Mouse (Mus musculus) midbrain, embryonic 10.5 days (tissue): ENCODE data around the gene Atxn7l1. TPM values are rescaled to one million over a fixed set of nuclear protein-coding genes. Genes with fewer than 3 reads are reported as not detected.

ENCODE experiments used
- DNase-seq: peaks from one replicate; pipeline ENCODE4 v3.0.0-alpha.2; 2017; ENCODE audit warnings: low spot score
- H3K27ac ChIP-seq: fragments of 300-500 bp; sonication (generic); replicated peaks from 2 replicates; pipeline ENCODE4 v1.5.1; 2016; ENCODE audit warnings: mild to moderate bottlenecking
- H3K27me3 ChIP-seq: fragments of 300-500 bp; sonication (generic); 2 replicates; pipeline ENCODE4 v1.6.1; 2016; ENCODE audit warnings: low read depth, mild to moderate bottlenecking; ENCODE audit not compliant: poor library complexity, severe bottlenecking
- H3K36me3 ChIP-seq: fragments of 300-500 bp; sonication (generic); 2 replicates; pipeline ENCODE4 v1.6.1; 2016; ENCODE audit warnings: mild to moderate bottlenecking, moderate library complexity
- H3K4me1 ChIP-seq: fragments of 300-500 bp; sonication (generic); 2 replicates; pipeline ENCODE4 v1.6.1; 2016
- H3K4me3 ChIP-seq: fragments of 300-500 bp; sonication (generic); 2 replicates; pipeline ENCODE4 v1.5.1; 2016; ENCODE audit warnings: mild to moderate bottlenecking, moderate library complexity
- H3K9me3 ChIP-seq: fragments of 300-500 bp; sonication (generic); replicated peaks from 2 replicates; pipeline ENCODE4 v1.6.1; 2016; ENCODE audit warnings: mild to moderate bottlenecking
- WGBS: fragments of 180-500 bp; shearing (Covaris S2); methylation state at CpG from one replicate; pipeline ENCODE4 v1.1.7; 2016; 5-methylcytosine and 5-hydroxymethylcytosine counted together
- polyA plus RNA-seq: library from polyadenylated mRNA; unstranded; fragments of >200 nt; fragmentation: Nextera tagmentation; extraction: Ambion mirVana; gene quantifications from 2 replicates; pipeline ENCODE4 v1.2.1, GENCODE M21; 2016

Atxn7l1 gene
- polyA plus RNA-seq, 1 experiment from 2014 or later, result 10.0 TPM

DNA sequence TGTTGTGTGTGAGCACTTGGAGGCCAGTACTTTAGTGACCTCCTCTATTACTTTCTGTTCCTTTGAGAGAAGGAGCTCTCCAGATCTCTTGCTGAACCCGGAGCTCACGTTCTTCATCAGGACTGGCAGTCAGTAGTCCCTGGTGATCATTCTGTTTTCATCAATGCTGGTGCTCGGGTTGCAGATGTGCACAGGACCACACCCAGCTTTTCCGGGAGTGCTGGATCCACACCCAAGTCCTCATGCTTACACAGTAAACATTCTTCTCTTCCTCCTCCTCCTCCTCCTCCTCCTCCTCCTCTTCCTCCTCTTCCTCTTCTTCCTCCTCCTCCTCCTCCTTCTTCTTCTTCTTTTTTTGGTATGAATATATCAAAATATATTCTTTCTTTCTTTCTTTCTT, 205.2 kb downstream of the Atxn7l1 start:
- no peak overlapping the region for H3K27ac ChIP-seq
- 82% methylated on average over 4 of the region's 4 CpGs for WGBS
- no peaks in the 10 kb centered on the region for H3K9me3 ChIP-seq
- H3K27me3 ChIP-seq, result no peaks in the 10 kb centered on the region
- H3K4me3 ChIP-seq, result no peak overlapping the region
- H3K36me3 ChIP-seq, result no peaks in the 10 kb centered on the region
- H3K4me1 ChIP-seq, result no peaks in the 10 kb centered on the region
- DNase-seq, result no peak

DNA sequence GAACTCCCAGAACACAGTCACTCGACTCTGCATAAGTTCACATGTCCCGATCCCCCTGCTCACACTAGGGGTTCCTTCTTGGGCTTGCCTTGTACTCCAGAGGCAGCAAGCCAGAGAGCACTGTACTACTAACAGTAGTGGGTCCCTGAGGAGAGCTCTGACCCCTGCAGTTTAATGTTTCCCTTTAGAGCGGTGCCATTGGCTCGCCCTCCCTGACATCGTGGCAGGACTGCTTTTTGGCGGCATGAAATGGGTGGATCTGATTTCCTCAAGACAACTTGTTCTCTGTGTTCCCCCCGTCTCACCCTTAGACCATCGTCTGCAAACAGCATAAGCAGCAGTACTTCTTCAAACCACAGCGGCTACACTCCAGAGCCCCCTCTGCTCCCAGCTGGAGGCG, 210.9 kb downstream of the Atxn7l1 start:
- no peaks in the 10 kb centered on the region for H3K27me3 ChIP-seq
- DNase-seq, result no peak
- H3K27ac ChIP-seq, result no peak overlapping the region
- H3K4me1 ChIP-seq, result no peaks in the 10 kb centered on the region
- no peaks in the 10 kb centered on the region for H3K9me3 ChIP-seq
- H3K36me3 ChIP-seq, result peaks cover 7% of the 10 kb centered on the region; the same call in 1 of the 2 replicates
- 93% methylated on average over 10 of the region's 10 CpGs for WGBS
- H3K4me3 ChIP-seq, result no peak overlapping the region

DNA sequence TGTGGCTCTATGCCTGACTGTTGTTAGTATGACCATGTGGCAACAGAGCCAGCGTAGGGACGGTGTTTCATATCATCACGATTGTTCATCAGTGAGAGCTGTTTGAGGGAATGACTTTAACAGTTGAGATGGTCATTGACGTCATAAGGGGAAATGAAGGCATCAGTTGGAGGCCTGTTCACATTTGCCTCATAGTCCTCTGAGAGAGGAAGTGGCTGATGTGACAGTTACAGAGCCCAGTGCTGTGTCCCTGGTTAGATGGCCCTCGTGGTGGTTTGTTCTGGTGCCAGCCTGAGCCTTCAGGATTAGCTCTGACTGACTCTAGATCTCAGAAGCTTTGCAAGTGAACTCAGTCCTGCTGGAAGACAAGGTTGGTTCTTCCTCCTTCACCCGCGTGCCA, 211.7 kb downstream of the Atxn7l1 start:
- DNase-seq, result no peak
- Histone ChIP-seq H3K4me1 (no peaks in the 10 kb centered on the region), H3K4me3 (no peak overlapping the region), H3K27ac (no peak overlapping the region), H3K36me3 (peaks cover 7% of the 10 kb centered on the region; the same call in 1 of the 2 replicates), H3K27me3 (no peaks in the 10 kb centered on the region), H3K9me3 (no peaks in the 10 kb centered on the region)
- 92% methylated on average over 7 of the region's 7 CpGs for WGBS

DNA sequence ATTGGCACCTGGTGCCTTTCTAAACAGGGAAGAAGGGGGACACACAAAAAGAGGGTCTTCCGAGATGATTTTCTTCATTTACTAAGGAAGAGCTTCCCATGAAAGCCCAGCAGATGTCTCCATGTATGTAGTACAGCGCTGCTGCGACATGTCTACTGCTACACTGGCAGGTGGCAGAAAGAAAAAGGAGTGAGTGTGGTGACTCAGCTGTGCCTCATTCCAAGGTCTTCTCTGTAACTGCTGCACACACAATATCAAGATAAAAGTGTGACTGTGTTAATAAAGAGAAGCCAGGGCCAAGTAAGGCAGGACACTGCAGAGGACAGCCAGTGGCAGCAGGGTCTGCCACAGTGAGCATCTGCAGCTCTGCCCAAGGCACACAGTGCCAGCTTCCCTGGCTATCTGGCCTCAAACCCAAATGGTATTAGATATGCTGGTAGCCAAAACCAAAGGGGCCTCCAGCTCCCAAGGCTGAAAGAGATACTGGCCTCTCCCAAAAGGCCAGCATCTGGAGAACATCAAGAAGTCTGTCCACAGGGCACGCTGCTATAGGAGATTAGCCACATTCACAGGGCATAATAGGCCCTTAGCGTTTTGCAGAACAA, 212.5 kb downstream of the Atxn7l1 start:
- no peak overlapping the region for H3K4me3 ChIP-seq
- peaks cover 7% of the 10 kb centered on the region; the same call in 1 of the 2 replicates for H3K36me3 ChIP-seq
- no peaks in the 10 kb centered on the region for H3K4me1 ChIP-seq
- WGBS, result 93% methylated on average over 5 of the region's 5 CpGs
- H3K27me3 ChIP-seq, result no peaks in the 10 kb centered on the region
- H3K9me3 ChIP-seq, result no peaks in the 10 kb centered on the region
- no peak for DNase-seq
- H3K27ac ChIP-seq, result no peak overlapping the region

DNA sequence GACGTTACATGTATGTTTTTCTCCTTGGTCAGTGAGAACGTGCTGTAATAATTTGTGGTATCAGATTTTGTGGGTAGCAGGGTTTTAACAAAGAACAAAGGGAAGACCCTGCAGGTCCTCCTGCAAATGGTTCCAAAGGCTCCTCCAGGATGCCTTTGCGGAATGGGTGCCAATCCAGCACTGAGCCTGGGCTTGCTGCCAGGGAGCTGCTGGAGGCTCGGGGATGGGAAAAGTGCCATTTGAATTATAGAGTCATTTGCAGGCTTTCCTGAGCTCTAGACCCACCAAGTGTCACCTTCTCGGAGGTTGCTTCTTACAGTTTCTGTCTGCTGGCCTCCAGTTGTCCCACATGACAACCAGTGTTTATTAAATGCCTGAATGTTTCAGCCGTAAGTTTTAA, 213.2 kb downstream of the Atxn7l1 start:
- Histone ChIP-seq H3K27me3 (no peaks in the 10 kb centered on the region), H3K9me3 (no peaks in the 10 kb centered on the region), H3K36me3 (peaks cover 7% of the 10 kb centered on the region; the same call in 1 of the 2 replicates), H3K4me3 (no peak overlapping the region), H3K27ac (no peak overlapping the region), H3K4me1 (no peaks in the 10 kb centered on the region)
- WGBS, result 91% methylated on average over 6 of the region's 6 CpGs
- DNase-seq, result no peak

DNA sequence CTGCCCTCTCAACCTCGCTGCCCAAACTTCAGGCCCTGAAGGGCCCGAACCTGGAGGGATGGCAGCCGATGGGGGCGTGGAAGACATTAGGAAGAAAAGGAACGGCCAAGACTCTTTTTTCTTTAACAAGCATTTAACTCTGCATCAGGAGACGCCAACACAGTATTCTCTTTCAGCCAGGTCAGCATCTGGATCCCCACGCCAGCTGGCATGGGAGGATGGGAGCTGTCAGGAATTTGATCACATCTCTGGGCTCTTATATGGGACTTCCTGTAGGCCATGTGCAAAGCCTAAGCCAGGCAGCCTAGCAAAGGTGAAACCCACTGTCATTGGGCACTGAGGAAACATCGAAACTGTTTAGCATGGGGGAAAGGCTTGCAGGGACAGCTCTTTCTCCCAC, 217.0 kb downstream of the Atxn7l1 start:
- DNase-seq, result no peak
- Histone ChIP-seq H3K4me3 (no peak overlapping the region), H3K9me3 (no peaks in the 10 kb centered on the region), H3K4me1 (no peaks in the 10 kb centered on the region), H3K27me3 (no peaks in the 10 kb centered on the region), H3K36me3 (peaks cover 6% of the 10 kb centered on the region; the same call in 1 of the 2 replicates), H3K27ac (no peak overlapping the region)
- 88% methylated on average over 8 of the region's 8 CpGs for WGBS

DNA sequence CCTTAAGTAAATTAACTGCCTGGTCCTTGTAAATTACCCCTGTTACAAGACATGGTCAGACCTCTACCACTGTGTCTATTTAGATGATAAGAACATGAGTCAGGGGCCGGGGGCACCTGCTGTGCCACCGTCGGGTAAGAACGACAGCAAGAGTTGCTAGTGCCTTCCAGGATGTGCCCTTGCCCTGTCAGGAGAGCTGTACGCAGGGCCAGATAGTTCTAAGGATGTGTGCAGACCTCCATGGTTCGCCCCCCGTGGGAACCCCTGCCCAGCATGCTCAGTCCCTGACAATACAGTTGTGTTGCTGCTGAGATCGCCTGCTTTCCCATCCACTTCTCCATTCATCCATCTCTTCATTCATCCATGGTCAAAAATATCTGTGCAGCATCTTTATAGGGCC, 217.6 kb downstream of the Atxn7l1 start:
- WGBS, result 88% methylated on average over 8 of the region's 8 CpGs
- no peak overlapping the region for H3K27ac ChIP-seq
- no peaks in the 10 kb centered on the region for H3K27me3 ChIP-seq
- no peak overlapping the region for H3K4me3 ChIP-seq
- H3K9me3 ChIP-seq, result no peaks in the 10 kb centered on the region
- no peak for DNase-seq
- no peaks in the 10 kb centered on the region for H3K4me1 ChIP-seq
- 0 out of 2 replicates have a peak, but pooled peaks cover 4% of the 10 kb centered on the region for H3K36me3 ChIP-seq

DNA sequence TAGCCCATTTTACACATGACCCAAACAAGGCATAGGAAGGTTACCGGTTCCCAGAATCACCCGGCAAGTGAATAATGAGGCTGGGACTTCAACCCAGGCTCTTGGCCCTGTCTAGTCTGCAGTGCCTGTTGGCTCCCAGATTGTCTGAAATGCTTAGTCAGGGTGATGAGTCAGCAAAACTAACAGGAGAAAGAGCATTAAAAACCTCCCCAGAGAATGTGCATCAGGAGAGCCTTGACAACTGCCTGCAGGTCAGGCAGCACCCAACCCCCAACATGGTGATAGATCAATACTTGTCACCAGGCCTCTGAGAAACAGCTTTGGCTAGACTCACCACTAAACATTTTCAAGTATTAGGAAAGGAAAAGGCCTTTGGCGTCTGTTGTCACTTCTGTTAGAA, 222.1 kb downstream of the Atxn7l1 start:
- Histone ChIP-seq H3K4me1 (no peaks in the 10 kb centered on the region), H3K9me3 (no peaks in the 10 kb centered on the region), H3K27me3 (no peaks in the 10 kb centered on the region), H3K36me3 (0 out of 2 replicates have a peak, but pooled peaks cover 4% of the 10 kb centered on the region), H3K27ac (no peak overlapping the region), H3K4me3 (no peak overlapping the region)
- WGBS, result 87% methylated on average over 3 of the region's 3 CpGs
- no peak for DNase-seq

DNA sequence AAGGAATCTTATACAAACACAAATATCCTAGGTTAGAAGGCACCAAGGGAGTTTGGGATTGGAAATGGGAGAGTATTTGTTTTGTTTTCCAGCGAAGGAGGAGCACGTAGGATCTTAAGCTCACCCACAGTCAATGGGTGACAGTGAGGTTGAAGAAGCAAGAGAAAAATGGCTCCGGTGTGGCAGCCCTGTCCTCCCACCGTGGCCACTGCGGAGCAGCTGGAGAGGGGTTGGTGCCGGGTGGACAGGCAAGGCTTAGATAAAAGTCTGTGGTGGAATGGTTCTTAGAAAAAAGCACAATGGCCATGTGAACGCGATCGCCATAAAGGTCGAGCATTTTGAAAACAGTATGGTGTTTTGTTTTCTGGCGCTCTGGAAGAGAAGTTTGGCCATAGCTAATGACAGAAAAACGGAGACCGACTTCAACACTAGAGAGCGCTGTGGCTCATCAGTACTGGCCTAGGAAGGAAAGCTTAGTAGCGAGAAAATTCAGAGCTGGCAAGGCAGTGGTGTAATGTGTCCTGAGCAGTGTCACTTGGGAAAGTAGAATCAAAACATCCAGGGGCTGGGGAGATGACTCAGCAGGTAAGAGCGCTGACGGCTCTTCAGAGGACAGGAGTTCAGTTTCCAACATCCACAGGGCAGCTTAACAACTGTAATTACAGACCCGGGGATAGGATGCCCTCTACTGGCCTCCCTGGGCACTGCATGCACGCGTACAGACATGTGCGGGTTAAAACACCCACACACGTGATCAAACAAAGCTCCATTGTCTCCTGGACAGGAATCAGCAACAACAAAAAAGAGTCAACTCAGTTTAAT, 232.3 kb downstream of the Atxn7l1 start:
- peaks cover 16% of the 10 kb centered on the region for H3K4me1 ChIP-seq
- 20% methylated on average over 22 of the region's 22 CpGs for WGBS
- H3K27me3 ChIP-seq, result no peaks in the 10 kb centered on the region
- peak overlapping the region; percentile 45 for H3K4me3 ChIP-seq
- H3K27ac ChIP-seq, result no peak overlapping the region
- peak; percentile 88 for DNase-seq
- H3K36me3 ChIP-seq, result no peaks in the 10 kb centered on the region
- no peaks in the 10 kb centered on the region for H3K9me3 ChIP-seq

DNA sequence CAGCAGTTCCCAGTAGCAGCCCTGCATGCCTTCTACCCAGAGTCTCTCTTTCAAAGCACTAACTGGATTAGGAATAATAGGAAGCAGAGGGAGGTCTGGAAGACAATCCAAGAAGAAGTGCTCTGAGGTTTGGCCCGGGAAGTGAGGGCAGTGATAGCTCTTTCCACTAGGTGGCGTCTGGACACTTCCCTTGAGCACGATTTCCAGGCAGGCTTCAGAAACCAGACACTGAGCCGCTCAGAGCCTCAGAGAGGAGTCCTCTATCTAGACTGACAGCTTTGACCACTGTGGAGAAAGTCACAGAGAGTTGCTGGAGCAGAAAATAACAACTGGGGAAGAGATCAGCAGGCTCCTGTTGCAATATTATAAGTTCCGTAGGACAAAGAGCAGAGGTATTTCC, 241.3 kb downstream of the Atxn7l1 start:
- H3K4me1 ChIP-seq, result no peaks in the 10 kb centered on the region
- peak; percentile 82 for DNase-seq
- H3K9me3 ChIP-seq, result no peaks in the 10 kb centered on the region
- no peak overlapping the region for H3K4me3 ChIP-seq
- no peaks in the 10 kb centered on the region; the same call in 1 of the 2 replicates for H3K27me3 ChIP-seq
- no peaks in the 10 kb centered on the region for H3K36me3 ChIP-seq
- 9% methylated on average over 5 of the region's 5 CpGs for WGBS
- H3K27ac ChIP-seq, result no peak overlapping the region

DNA sequence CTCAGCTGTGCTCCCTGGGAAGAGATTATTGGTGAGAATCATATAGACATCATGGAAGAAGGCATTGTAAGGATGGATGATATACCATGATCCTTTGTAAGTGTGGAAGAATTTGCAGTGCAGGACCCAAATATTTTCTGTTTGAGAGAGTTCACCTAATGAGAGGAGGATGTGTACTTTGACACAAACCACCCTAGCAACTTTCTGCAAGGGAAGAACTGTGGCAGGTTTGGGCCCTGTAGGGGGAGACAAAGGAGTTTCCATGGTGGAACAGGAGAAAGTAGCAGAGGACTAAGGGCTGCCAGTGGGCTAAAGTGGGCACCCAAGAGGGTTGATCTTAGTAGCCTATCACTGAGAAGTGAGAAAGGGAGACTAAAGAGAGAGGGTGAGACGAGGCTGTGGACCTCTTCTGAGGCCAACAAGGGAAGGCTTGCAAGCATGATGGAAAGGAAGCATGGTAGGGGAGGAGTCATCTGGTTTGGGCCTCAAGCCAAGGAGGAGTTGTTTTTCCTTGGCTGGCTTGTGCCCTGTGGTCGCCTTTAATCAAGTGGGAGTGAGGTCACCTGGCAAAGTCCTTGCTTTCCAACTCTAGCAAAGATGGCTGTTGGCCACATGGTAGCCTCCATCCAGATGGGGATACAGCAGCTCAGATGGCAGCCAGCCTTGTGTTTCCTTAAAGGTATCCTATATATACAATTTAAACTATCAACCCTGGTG, 243.5 kb downstream of the Atxn7l1 start:
- Histone ChIP-seq H3K9me3 (no peaks in the 10 kb centered on the region), H3K4me3 (no peak overlapping the region), H3K36me3 (no peaks in the 10 kb centered on the region), H3K4me1 (peaks cover 12% of the 10 kb centered on the region), H3K27ac (no peak overlapping the region), H3K27me3 (no peaks in the 10 kb centered on the region; the same call in 1 of the 2 replicates)
- DNase-seq, result no peak
- 90% methylated on average over 2 of the region's 2 CpGs for WGBS

DNA sequence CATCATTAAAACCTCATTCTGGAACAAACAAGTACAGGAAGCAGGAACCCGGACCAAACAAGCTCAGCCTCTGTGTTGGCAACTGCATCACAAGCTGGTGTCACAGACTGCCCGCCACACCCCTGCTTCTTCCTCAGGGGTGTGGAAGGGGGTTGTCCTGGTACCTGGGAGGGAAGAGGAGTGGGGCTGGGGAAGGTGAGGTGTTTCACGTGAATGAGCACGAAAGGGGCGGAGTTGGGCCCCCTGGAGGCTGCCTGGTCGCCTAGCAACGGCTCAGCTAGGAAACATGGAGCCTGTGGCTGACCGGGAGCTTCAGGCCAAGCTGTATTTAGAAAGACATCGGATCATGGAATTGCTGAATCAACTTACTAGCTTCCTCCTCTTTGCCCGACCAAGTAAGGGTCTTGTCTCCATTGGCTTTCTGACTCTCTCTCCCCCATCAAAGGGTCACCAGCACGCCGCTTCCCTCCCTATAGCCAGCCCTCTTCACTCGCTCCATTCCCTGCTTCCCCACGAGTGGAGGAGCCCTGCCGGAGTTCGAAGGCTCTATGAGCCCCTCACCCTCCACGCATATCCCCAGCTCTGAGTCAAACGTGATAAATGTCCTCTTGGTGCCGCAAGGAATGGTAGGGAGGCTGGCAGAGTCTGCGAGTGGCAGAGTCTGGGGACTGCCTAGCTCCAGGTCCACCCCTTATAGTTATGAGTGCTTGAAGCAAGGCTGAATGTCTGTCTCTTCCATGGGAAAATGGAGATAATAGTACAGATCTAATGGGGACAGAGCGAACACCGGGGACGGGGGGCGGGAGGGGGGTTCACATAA, 247.5 kb downstream of the Atxn7l1 start, which contains the start of gene Efcab10:
Efcab10 (plus strand) TSS at position 51 of the 820 bp plus-strand sequence.
- Histone ChIP-seq H3K27ac (peak within 1 kb of the TSS; percentile 80), H3K27me3 (no peaks in the 10 kb centered on the region; the same call in 1 of the 2 replicates), H3K36me3 (no peaks in the 10 kb centered on the region), H3K9me3 (no peaks in the 10 kb centered on the region), H3K4me1 (peaks cover 12% of the 10 kb centered on the region), H3K4me3 (peak within 1 kb of the TSS; percentile 53)
- peak; percentile 58 for DNase-seq
- 12% methylated on average over 24 of the region's 24 CpGs for WGBS
